Mouse (Mus musculus): Measurements from ENCODE around the gene Slamf9. TPM values are rescaled to one million over a fixed set of nuclear protein-coding genes. Genes with fewer than 3 reads are reported as not detected.

Slamf9 gene
- polyA plus RNA-seq, 1 experiment from 2014 or later: 0.21 TPM

- Histone ChIP-seq H3K36me3 (ENCODE audit: poor library complexity, severe bottlenecking) (peaks cover 33% of the 10 kb centered on the region), H3K4me3 (peak overlapping the region; percentile 67), H3K4me2 (peak overlapping the region; percentile 93), H3K27me3 (0 out of 2 replicates have a peak, but pooled peaks cover 4% of the 10 kb centered on the region), H3K9ac (peak overlapping the region; percentile 88), H3K9me3 (replicated peaks) (no peaks in the 10 kb centered on the region), H3K4me1 (peaks cover 65% of the 10 kb centered on the region), H3K27ac (peak overlapping the region; percentile 79)
- 32% methylated on average over 11 of the region's 11 CpGs for WGBS
- no peak for ATAC-seq
These were observed 9.1 kb downstream of the Slamf9 start for GRCm38 (mm10) chr1:172484236-172484635.

- H3K9me3 ChIP-seq (replicated peaks): no peaks in the 10 kb centered on the region
- H3K36me3 ChIP-seq (ENCODE audit: poor library complexity, severe bottlenecking): peaks cover 37% of the 10 kb centered on the region
- H3K4me2 ChIP-seq: peak overlapping the region; percentile 93
- ATAC-seq: no peak
- H3K4me3 ChIP-seq: peak overlapping the region; percentile 67
- peak overlapping the region; percentile 79 for H3K27ac ChIP-seq
- 55% methylated on average over 13 of the region's 13 CpGs for whole genome bisulfite sequencing
- H3K4me1 ChIP-seq: peaks cover 69% of the 10 kb centered on the region
- H3K9ac ChIP-seq: peak overlapping the region; percentile 88
- H3K27me3 ChIP-seq: 0 out of 2 replicates have a peak, but pooled peaks cover 4% of the 10 kb centered on the region
These were observed 9.5 kb downstream of the Slamf9 start for GRCm38 (mm10) chr1:172484671-172485070.

- H3K4me3 ChIP-seq: peak overlapping the region; percentile 67
- H3K4me2 ChIP-seq: peak overlapping the region; percentile 93
- H3K27me3 ChIP-seq: 0 out of 2 replicates have a peak, but pooled peaks cover 2% of the 10 kb centered on the region
- WGBS: 2% methylated on average over 6 of the region's 6 CpGs
- peaks cover 44% of the 10 kb centered on the region for H3K36me3 ChIP-seq (ENCODE audit: poor library complexity, severe bottlenecking)
- peak overlapping the region; percentile 88 for H3K9ac ChIP-seq
- H3K27ac ChIP-seq: peak overlapping the region; percentile 81
- peaks cover 75% of the 10 kb centered on the region for H3K4me1 ChIP-seq
- H3K9me3 ChIP-seq (replicated peaks): no peaks in the 10 kb centered on the region
- ATAC-seq: no peak
These were observed 10.7 kb downstream of the Slamf9 start for GRCm38 (mm10) chr1:172485821-172486220.

GRCm38 (mm10) chr1:172486236-172486635, 11.1 kb downstream of the Slamf9 start:
- WGBS: 4% methylated on average over 4 of the region's 4 CpGs
- H3K9me3 ChIP-seq (replicated peaks): no peaks in the 10 kb centered on the region
- peak overlapping the region; percentile 81 for H3K27ac ChIP-seq
- H3K4me3 ChIP-seq: peak overlapping the region; percentile 67
- H3K4me2 ChIP-seq: peak overlapping the region; percentile 93
- peak overlapping the region; percentile 88 for H3K9ac ChIP-seq
- H3K27me3 ChIP-seq: no peaks in the 10 kb centered on the region
- H3K36me3 ChIP-seq (ENCODE audit: poor library complexity, severe bottlenecking): peaks cover 48% of the 10 kb centered on the region
- peaks cover 72% of the 10 kb centered on the region for H3K4me1 ChIP-seq
- no peak for ATAC-seq

GRCm38 (mm10) chr1:172486651-172487050, 11.5 kb downstream of the Slamf9 start:
- 15% methylated on average over 5 of the region's 5 CpGs for WGBS

GRCm38 (mm10) chr1:172487859-172488258, 12.7 kb downstream of the Slamf9 start:
- H3K27me3 ChIP-seq: no peaks in the 10 kb centered on the region
- no peaks in the 10 kb centered on the region for H3K9me3 ChIP-seq (replicated peaks)
- ATAC-seq: no peak
- H3K4me3 ChIP-seq: no peak overlapping the region
- no peak overlapping the region for H3K27ac ChIP-seq
- H3K9ac ChIP-seq: no peak overlapping the region
- WGBS: 84% methylated on average over 4 of the region's 4 CpGs
- H3K4me1 ChIP-seq: peaks cover 67% of the 10 kb centered on the region
- H3K36me3 ChIP-seq (ENCODE audit: poor library complexity, severe bottlenecking): peaks cover 65% of the 10 kb centered on the region
- H3K4me2 ChIP-seq: no peak overlapping the region

More at GRCm38 (mm10) chr1:172486651-172487050, 11.5 kb downstream of the Slamf9 start:
- H3K9me3 ChIP-seq (replicated peaks): no peaks in the 10 kb centered on the region
- H3K36me3 ChIP-seq (ENCODE audit: poor library complexity, severe bottlenecking): peaks cover 53% of the 10 kb centered on the region
- ATAC-seq: no peak
- peak overlapping the region; percentile 67 for H3K4me3 ChIP-seq
- H3K4me1 ChIP-seq: peaks cover 68% of the 10 kb centered on the region
- peak overlapping the region; percentile 93 for H3K4me2 ChIP-seq
- peak overlapping the region; percentile 81 for H3K27ac ChIP-seq
- H3K27me3 ChIP-seq: no peaks in the 10 kb centered on the region
- peak overlapping the region; percentile 88 for H3K9ac ChIP-seq

- no peak overlapping the region for H3K27ac ChIP-seq
- no peaks in the 10 kb centered on the region for H3K9me3 ChIP-seq (replicated peaks)
- ATAC-seq: no peak
- peak overlapping the region; percentile 22; the same call in 1 of the 2 replicates for H3K9ac ChIP-seq
- 80% methylated on average over 7 of the region's 7 CpGs for WGBS
- H3K4me3 ChIP-seq: no peak overlapping the region
- H3K4me1 ChIP-seq: peaks cover 58% of the 10 kb centered on the region
- H3K4me2 ChIP-seq: no peak overlapping the region
- H3K36me3 ChIP-seq (ENCODE audit: poor library complexity, severe bottlenecking): peaks cover 74% of the 10 kb centered on the region
- no peaks in the 10 kb centered on the region for H3K27me3 ChIP-seq
These were observed 13.7 kb downstream of the Slamf9 start for GRCm38 (mm10) chr1:172488831-172489230.

- Histone ChIP-seq H3K36me3 (ENCODE audit: poor library complexity, severe bottlenecking) (peaks cover 78% of the 10 kb centered on the region), H3K27me3 (no peaks in the 10 kb centered on the region), H3K4me1 (peaks cover 49% of the 10 kb centered on the region), H3K4me2 (peak overlapping the region; percentile 38), H3K4me3 (no peak overlapping the region), H3K27ac (no peak overlapping the region), H3K9me3 (replicated peaks) (no peaks in the 10 kb centered on the region), H3K9ac (peak overlapping the region; percentile 43; the same call in 1 of the 2 replicates)
- 59% methylated on average over 12 of the region's 12 CpGs for WGBS
- peak; percentile 12; the same call in 1 of the 2 replicates for ATAC-seq
These were observed 14.6 kb downstream of the Slamf9 start for GRCm38 (mm10) chr1:172489585-172490250.

- 11% methylated on average over 9 of the region's 10 CpGs for WGBS
- Histone ChIP-seq H3K36me3 (ENCODE audit: poor library complexity, severe bottlenecking) (peaks cover 80% of the 10 kb centered on the region), H3K4me2 (peak overlapping the region; percentile 38), H3K4me3 (no peak overlapping the region), H3K9ac (peak overlapping the region; percentile 43), H3K27me3 (no peaks in the 10 kb centered on the region), H3K27ac (no peak overlapping the region), H3K4me1 (peaks cover 44% of the 10 kb centered on the region), H3K9me3 (replicated peaks) (no peaks in the 10 kb centered on the region)
- peak; percentile 40 for ATAC-seq
These were observed 15.1 kb downstream of the Slamf9 start for GRCm38 (mm10) chr1:172490261-172490661.

GRCm38 (mm10) chr1:172492047-172492446, 16.9 kb downstream of the Slamf9 start:
- Histone ChIP-seq H3K9me3 (replicated peaks) (no peaks in the 10 kb centered on the region), H3K27me3 (no peaks in the 10 kb centered on the region), H3K4me3 (no peak overlapping the region), H3K4me2 (no peak overlapping the region), H3K36me3 (ENCODE audit: poor library complexity, severe bottlenecking) (peaks cover 95% of the 10 kb centered on the region), H3K9ac (no peak overlapping the region), H3K4me1 (peaks cover 26% of the 10 kb centered on the region), H3K27ac (no peak overlapping the region)
- WGBS: 93% methylated on average over 8 of the region's 8 CpGs
- no peak for ATAC-seq

GRCm38 (mm10) chr1:172493516-172493915, 18.4 kb downstream of the Slamf9 start:
- H3K9me3 ChIP-seq (replicated peaks): no peaks in the 10 kb centered on the region
- ATAC-seq: no peak
- H3K27ac ChIP-seq: no peak overlapping the region
- peaks cover 95% of the 10 kb centered on the region for H3K36me3 ChIP-seq (ENCODE audit: poor library complexity, severe bottlenecking)
- H3K4me3 ChIP-seq: no peak overlapping the region
- peaks cover 13% of the 10 kb centered on the region for H3K4me1 ChIP-seq
- H3K27me3 ChIP-seq: no peaks in the 10 kb centered on the region
- H3K4me2 ChIP-seq: no peak overlapping the region
- WGBS: 86% methylated on average over 6 of the region's 6 CpGs
- H3K9ac ChIP-seq: no peak overlapping the region

- no peak for ATAC-seq
- Histone ChIP-seq H3K4me3 (no peak overlapping the region), H3K27ac (no peak overlapping the region), H3K4me1 (peaks cover 16% of the 10 kb centered on the region), H3K9ac (no peak overlapping the region), H3K27me3 (peaks cover 22% of the 10 kb centered on the region), H3K4me2 (no peak overlapping the region), H3K36me3 (ENCODE audit: poor library complexity, severe bottlenecking) (peaks cover 78% of the 10 kb centered on the region), H3K9me3 (replicated peaks) (no peaks in the 10 kb centered on the region)
- WGBS: 83% methylated on average over 17 of the region's 17 CpGs
These were observed 20.9 kb downstream of the Slamf9 start for GRCm38 (mm10) chr1:172496030-172496429.

Data from forebrain, embryonic 13.5 days (tissue).